Mouse (Mus musculus) intestine, postnatal 0 days (tissue): Measurements from ENCODE around the gene Ier3. TPM values are rescaled to one million over a fixed set of nuclear protein-coding genes. Genes with fewer than 3 reads are reported as not detected.

Experiments
- ATAC-seq: fragments of 200-750 bp; cut with Nextera tagmentation; 2 replicates; pipeline ENCODE4 v1.8.0; 2017; ENCODE audit warnings: mild to moderate bottlenecking, moderate TSS enrichment, moderate library complexity
- H3K27ac ChIP-seq: fragments of 300-500 bp; sonication (generic); 2 replicates; pipeline ENCODE4 v1.5.1; 2014; ENCODE audit warnings: mild to moderate bottlenecking, low read depth, low read length, moderate library complexity
- H3K27me3 ChIP-seq: fragments of 300-500 bp; sonication (generic); replicated peaks from 2 replicates; pipeline ENCODE4 v1.6.1; 2014; ENCODE audit warnings: low read length, mixed read lengths; ENCODE audit not compliant: control insufficient read depth, insufficient read depth
- H3K36me3 ChIP-seq: fragments of 300-500 bp; sonication (generic); 2 replicates; pipeline ENCODE4 v1.6.1; 2014; ENCODE audit warnings: mild to moderate bottlenecking, moderate library complexity; ENCODE audit not compliant: control insufficient read depth, insufficient read depth
- H3K4me1 ChIP-seq: fragments of 300-500 bp; sonication (generic); replicated peaks from 2 replicates; pipeline ENCODE4 v1.6.1; 2014; ENCODE audit warnings: antibody characterized with exemption, low read length, mixed read lengths; ENCODE audit not compliant: control insufficient read depth, insufficient read depth
- H3K4me2 ChIP-seq: fragments of 300-500 bp; sonication (generic); replicated peaks from 2 replicates; pipeline ENCODE4 v1.6.1; 2014; ENCODE audit warnings: low read depth, mild to moderate bottlenecking, moderate library complexity
- H3K4me3 ChIP-seq: fragments of 300-500 bp; sonication (generic); 2 replicates; pipeline ENCODE4 v1.5.1; 2014; ENCODE audit warnings: low read depth, low read length
- H3K9ac ChIP-seq: fragments of 300-500 bp; sonication (generic); 2 replicates; pipeline ENCODE4 v1.6.1; 2014; ENCODE audit warnings: mild to moderate bottlenecking, low read depth, low read length
- H3K9me3 ChIP-seq: fragments of 300-500 bp; sonication (generic); 2 replicates; pipeline ENCODE4 v1.6.1; 2016; ENCODE audit warnings: mixed run types; ENCODE audit not compliant: control insufficient read depth
- CTCF ChIP-seq: sonication (generic); IDR thresholded peaks from 2 replicates; pipeline ENCODE4 v1.5.1; 2016; ENCODE audit warnings: low read depth, mild to moderate bottlenecking, control low read depth, antibody characterized with exemption, moderate library complexity
- WGBS: fragments of 180-500 bp; shearing (Covaris S2); extraction: QIAGEN DNeasy Blood & Tissue Kit; methylation state at CpG from one replicate; pipeline ENCODE4 v1.1.7; 2014; 5-methylcytosine and 5-hydroxymethylcytosine counted together
- polyA plus RNA-seq: library from polyadenylated mRNA; unstranded; fragments of >200 nt; fragmentation: Nextera tagmentation; extraction: Ambion mirVana; gene quantifications from 2 replicates; pipeline ENCODE4 v1.2.1, GENCODE M21; 2015

The Ier3 gene
- polyA plus RNA-seq, 1 experiment from 2014 or later: 34.6 TPM

DNA sequence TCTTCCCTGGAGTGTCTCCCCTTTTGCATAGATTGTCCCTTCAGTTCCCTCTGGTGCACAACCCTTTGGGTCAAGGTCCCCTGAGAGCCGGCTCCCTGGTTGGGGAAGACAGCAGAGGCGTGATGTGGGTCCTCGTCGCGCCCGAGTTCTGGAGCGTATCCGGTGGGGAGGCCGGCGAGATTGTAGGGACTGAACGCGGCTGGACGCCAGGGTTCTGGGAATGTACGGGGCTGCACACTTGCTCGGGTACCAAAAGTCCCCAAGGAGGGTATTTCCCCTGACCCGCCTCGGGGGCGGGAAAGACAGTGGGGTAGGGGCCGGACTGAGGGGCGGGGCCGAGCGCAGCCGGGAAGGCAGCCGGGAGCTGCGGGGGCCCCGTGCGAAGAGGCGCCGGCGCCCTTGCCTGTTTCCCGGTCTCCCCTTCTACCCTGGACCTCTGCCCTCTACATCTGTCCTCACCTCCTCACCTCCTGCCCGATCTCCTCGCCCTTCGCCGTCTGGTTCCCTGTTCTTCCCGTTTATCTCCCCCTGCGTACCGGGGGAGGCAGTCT, 44.9 kb downstream of the Ier3 start:
- Histone ChIP-seq H3K27me3 (no peaks in the 10 kb centered on the region), H3K4me2 (peak overlapping the region; percentile 92), H3K4me1 (no peaks in the 10 kb centered on the region), H3K36me3 (no peaks in the 10 kb centered on the region), H3K27ac (peak overlapping the region; percentile 87), H3K9ac (peak overlapping the region; percentile 55), H3K4me3 (peak overlapping the region; percentile 61), H3K9me3 (no peaks in the 10 kb centered on the region)
- under 1% methylated on average over 38 of the region's 38 CpGs for WGBS
- 0 out of 2 replicates have a peak, but pooled peaks have one; percentile 4 for ATAC-seq
- no peak for TF ChIP-seq CTCF

DNA sequence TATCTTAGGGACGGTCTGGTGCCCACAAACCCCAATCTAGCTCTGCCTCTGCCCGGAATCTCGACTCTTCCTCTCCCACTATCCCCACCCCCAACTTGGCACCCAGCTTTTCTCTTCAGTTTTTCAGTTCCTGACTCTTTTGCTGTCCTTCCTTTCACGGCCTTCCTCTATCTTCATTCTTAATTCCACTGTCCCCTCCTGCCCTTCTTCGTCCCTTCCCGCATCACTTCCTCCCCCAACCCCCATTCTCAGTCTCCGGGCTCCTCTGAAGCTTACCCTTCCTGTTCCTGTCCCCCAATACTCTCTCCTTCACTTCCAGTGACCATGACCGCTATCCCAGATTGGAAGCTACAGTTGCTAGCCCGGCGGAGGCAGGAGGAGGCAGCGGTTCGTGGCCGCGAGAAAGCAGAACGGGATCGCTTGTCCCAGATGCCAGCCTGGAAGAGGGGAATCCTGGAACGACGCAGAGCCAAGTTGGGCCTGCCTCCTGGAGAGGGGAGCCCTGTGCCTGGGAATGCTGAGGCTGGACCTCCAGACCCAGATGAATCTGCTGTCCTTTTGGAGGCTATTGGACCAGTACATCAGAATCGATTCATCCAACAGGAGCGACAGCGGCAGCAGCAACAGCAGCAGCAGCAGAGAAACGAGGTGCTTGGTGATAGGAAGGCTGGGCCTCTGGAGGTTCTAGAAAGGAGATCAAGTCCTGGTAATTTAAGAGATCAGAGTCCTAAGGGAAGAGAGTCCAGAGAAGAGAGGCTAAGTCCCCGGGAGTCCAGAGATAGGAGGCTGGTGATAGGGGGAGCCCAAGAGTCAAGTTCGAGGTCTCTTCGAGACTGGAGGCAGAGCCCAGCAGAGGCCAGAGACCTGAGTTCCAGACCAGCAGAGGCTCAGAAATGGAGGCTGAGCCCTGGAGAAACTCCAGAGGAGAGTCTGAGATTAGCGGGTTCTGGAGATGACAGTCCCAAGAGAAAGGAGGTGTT, 45.7 kb downstream of the Ier3 start:
- TF ChIP-seq CTCF: peak; percentile 58
- no peaks in the 10 kb centered on the region for H3K27me3 ChIP-seq
- H3K9me3 ChIP-seq: no peaks in the 10 kb centered on the region
- no peak for ATAC-seq
- 20% methylated on average over 26 of the region's 26 CpGs for WGBS
- no peaks in the 10 kb centered on the region for H3K36me3 ChIP-seq
- peak overlapping the region; percentile 87 for H3K27ac ChIP-seq
- peak overlapping the region; percentile 92 for H3K4me2 ChIP-seq
- no peaks in the 10 kb centered on the region for H3K4me1 ChIP-seq
- H3K4me3 ChIP-seq: peak overlapping the region; percentile 61
- peak overlapping the region; percentile 55 for H3K9ac ChIP-seq

DNA sequence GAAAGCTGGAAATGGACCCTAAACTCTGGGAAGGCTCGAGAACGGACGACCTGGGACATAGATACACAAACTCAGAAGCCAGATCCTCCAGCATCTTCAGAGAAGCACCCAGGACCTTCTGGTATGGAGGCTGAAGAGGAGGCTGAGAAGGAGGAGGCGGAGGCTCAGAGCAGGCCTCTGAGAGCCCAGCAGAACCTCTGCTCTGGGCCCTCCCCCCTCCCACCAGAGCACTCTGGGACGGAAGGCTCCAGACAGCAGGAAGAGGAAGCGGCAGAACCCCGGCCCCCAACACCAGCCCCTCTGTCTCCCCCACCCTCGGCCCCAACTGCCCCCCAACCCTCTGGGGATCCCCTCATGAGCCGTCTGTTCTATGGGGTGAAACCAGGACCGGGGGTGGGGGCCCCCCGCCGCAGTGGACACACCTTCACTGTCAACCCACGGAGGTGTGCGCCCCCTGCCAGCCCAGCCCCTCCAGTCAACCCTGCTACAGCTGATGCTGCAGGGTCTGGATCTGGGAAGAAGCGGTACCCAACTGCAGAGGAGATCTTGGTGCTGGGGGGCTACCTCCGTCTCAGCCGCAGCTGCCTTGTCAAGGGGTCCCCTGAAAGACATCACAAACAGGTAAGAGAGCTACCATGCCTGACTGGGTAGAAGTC, 46.8 kb downstream of the Ier3 start:
- Histone ChIP-seq H3K4me1 (no peaks in the 10 kb centered on the region), H3K4me3 (peak overlapping the region; percentile 61), H3K9ac (peak overlapping the region; percentile 46), H3K27me3 (no peaks in the 10 kb centered on the region), H3K4me2 (peak overlapping the region; percentile 92), H3K9me3 (no peaks in the 10 kb centered on the region), H3K36me3 (no peaks in the 10 kb centered on the region), H3K27ac (peak overlapping the region; percentile 87)
- peak; percentile 16; the same call in 1 of the 2 replicates for TF ChIP-seq CTCF
- ATAC-seq: no peak
- WGBS: 35% methylated on average over 16 of the region's 17 CpGs

DNA sequence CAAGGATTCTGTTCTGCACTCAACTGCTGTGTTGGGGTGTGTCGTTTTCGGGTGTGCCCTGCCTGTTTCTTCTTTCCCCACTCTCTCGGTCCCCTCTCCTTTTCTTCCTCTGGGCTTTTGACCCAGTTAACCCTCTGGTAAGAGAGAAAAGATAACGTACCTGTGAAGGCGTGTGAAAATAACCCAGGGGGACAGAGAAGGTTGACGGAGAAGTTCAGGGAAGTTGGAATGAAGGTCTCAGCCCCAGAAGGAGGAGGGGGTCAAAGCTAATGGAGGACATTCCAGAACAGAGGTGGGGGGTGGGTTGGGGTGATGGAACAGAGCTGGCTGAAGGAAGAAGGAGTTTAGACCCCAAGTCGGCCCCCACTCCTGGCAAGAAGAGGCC, 47.5 kb downstream of the Ier3 start:
- H3K4me3 ChIP-seq: peak overlapping the region; percentile 61
- H3K4me2 ChIP-seq: peak overlapping the region; percentile 92
- no peak for TF ChIP-seq CTCF
- 10% methylated on average over 7 of the region's 7 CpGs for WGBS
- peak overlapping the region; percentile 46 for H3K9ac ChIP-seq
- no peaks in the 10 kb centered on the region for H3K36me3 ChIP-seq
- peak overlapping the region; percentile 66 for H3K27ac ChIP-seq
- H3K4me1 ChIP-seq: no peaks in the 10 kb centered on the region
- H3K27me3 ChIP-seq: no peaks in the 10 kb centered on the region
- ATAC-seq: no peak
- no peaks in the 10 kb centered on the region for H3K9me3 ChIP-seq

DNA sequence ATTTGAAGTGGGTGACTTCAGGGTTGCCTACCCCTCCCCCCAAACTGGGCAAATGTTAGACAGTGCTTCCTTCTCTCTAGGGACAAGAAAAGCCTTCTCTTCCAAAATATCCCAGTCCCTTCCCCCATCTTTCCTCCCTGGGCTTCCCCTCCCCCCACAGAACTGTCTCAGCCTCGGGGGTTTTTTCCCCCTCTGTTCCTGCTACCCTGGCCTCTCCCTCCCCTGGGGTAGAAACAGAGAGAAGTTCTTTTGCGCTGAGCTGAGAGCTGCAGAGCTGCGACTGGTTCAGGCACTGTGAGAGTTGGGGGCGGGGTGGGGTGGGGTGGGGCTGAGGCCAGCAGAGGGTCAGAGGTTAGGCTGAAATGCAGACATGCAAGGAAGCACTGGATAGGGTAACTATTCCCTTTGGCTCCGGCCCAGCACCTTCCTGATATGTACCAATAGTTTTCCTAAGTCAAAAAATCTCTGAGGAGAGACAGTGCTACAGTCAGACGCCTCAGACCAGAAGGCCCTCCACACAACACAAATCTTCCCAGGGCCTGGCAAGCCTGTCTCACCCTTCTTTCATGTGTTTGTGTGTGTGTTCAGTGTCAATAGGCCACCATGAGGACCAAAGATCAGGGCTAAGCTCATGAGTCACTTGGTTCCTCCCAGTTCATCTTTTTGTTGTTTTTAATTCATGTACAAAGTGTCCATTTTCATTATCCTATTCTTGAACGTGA, 48.0 kb downstream of the Ier3 start:
- WGBS: 3% methylated on average over 7 of the region's 7 CpGs
- H3K9ac ChIP-seq: peak overlapping the region; percentile 46
- H3K4me3 ChIP-seq: peak overlapping the region; percentile 61
- H3K27me3 ChIP-seq: no peaks in the 10 kb centered on the region
- no peak; the same call in 1 of the 2 replicates for ATAC-seq
- peak overlapping the region; percentile 92 for H3K4me2 ChIP-seq
- no peaks in the 10 kb centered on the region for H3K9me3 ChIP-seq
- H3K27ac ChIP-seq: peak overlapping the region; percentile 66
- H3K36me3 ChIP-seq: no peaks in the 10 kb centered on the region
- no peak for TF ChIP-seq CTCF
- H3K4me1 ChIP-seq: no peaks in the 10 kb centered on the region
